Mouse (Mus musculus) c-Kit-positive CD71-positive TER-119-negative erythroid progenitor cells, embryonic 14.5 days (primary cell): Measurements from ENCODE around the gene Gm49711.

Experiments used
- DNase-seq: peaks from one replicate; pipeline ENCODE4 v3.0.0-alpha.2; 2013; ENCODE audit warnings: low read depth

Gm49711 gene

DNA sequence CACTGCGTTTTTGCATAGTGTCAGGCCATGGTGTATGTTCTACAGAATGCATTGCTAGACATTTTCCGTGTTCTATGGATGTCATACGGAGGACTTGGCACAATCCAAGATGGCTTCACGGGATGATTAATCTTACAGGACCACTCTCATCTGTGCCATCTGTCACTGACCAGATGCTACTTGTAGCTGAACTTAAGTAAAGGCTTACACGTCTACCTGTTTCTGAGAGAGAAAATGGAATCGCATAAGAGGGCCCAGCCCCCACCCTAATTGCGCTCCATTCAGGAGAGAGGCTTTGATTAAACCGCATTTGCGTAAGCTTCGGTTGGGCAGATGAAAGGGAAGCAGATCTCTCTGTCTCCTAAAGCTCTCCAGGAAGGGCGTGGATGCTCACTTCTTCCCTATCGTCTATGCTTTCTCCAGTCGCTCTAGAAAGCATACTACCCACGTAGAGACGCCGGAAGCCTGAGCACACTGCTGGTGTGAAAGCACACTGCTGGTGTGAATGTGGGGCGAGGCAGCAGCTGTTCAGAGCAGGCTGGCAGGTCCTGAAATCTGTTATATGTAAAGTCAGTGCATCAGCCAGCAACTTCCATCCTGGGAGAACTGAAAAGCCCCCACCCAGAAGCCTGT is 62.9 kb downstream of the Gm49711 start:
- no peak for DNase-seq

- no peak for DNase-seq
Measured at GRCm38 (mm10) chr16:92127226-92127625, 69.1 kb downstream of the Gm49711 start.

- DNase-seq = no peak
Measured at GRCm38 (mm10) chr16:92127666-92128065, 69.5 kb downstream of the Gm49711 start.

GRCm38 (mm10) chr16:92129843-92130242 is 71.7 kb downstream of the Gm49711 start:
- DNase-seq = no peak

DNA sequence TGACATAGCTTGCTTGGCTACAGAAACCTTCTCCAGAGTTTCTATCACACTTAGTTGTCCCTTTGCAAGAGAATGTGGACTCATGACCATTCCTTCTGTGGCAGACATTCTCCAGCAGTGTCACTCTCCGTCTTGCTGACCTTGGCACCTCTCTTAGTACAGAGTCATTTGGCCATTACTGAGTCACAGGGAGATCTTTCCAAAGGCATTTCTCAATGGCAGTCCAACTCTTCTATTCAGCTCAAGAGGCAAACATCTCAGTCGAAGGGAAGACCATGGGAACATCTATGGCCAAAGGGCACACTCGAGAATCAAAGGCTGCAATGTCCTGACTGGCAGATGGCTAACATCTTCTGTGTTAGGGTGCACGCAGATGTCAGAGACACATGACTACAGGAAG is 74.4 kb downstream of the Gm49711 start:
- DNase-seq = no peak

GRCm38 (mm10) chr16:92134148-92134764 is 76.1 kb downstream of the Gm49711 start:
- DNase-seq = no peak

DNA sequence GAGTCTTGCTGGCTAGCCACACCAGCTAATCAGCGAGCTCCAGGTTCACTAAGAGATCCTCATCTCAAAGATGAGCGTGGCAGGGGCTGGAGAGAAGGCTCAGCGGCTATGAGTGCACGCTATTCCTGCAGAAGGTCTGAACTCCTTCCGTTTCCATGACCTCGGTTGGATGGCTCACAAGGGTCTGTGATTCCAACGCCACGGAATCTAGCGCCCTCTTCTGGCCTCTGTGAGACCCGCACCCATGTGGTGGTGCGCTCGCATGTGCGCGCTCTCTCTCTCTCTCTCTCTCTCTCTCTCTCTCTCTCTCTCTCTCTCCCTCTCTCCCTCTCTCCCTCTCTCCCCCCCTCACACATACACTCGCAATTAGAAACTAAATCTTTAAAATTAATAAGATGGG is 78.2 kb downstream of the Gm49711 start:
- no peak for DNase-seq

GRCm38 (mm10) chr16:92139386-92140261 is 81.5 kb downstream of the Gm49711 start:
- no peak for DNase-seq

DNA sequence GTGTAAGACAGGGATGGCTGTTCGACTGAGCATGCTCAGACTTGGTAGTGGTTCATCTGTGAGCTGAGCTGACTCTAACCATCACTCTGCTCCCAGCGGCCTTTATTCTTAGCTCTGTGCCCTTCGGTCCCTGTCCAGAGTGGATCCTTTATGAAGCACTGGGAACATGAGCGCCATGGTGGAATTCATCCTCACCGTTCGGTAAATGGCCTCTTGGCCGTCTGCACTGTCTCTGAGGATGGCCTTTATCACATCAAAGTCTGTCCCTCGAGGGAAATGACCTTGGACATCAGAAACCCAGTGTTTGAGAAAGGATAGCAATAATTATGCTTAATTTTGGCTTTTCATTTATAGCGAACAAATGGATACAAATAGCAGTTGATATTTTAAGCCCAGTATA is 82.2 kb downstream of the Gm49711 start:
- no peak for DNase-seq

DNA sequence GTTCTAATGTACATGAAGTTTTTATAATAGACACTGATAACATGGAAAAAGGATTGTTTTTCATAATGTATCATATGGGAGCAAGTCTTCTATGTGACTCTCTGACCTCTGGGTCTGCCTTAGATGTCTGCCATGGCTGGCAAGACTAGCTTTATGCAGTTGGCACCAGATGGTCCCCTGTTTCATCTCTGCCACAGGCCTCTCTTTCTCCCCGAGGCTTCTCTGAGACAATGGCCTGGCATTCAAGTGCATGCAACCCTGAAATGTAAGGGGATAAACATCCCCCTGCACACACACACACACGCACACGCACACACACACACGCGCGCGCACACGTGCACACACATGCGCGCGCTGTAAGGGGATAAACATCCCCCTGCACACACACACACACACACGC is 82.9 kb downstream of the Gm49711 start:
- DNase-seq = no peak

GRCm38 (mm10) chr16:92142426-92143012 is 84.4 kb downstream of the Gm49711 start:
- DNase-seq = no peak

- DNase-seq = no peak
Measured at GRCm38 (mm10) chr16:92147631-92148366, 89.7 kb downstream of the Gm49711 start.

DNA sequence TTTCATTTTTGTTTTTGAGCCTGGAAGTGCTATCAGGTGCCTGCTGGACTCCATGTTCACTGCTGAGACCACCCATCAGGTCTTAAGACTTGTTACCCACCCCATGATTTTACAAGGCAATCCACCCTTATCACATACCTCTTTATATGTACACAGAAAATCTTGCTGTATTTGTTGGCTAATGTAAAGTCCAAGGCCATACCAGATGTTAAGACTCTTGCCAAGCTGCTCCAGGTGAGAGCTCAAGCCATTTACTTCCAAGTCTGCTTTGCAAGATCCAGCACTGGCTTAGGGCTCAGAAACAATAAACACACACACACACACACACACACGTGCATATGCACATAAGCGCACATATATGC is 90.2 kb downstream of the Gm49711 start:
- no peak for DNase-seq

DNA sequence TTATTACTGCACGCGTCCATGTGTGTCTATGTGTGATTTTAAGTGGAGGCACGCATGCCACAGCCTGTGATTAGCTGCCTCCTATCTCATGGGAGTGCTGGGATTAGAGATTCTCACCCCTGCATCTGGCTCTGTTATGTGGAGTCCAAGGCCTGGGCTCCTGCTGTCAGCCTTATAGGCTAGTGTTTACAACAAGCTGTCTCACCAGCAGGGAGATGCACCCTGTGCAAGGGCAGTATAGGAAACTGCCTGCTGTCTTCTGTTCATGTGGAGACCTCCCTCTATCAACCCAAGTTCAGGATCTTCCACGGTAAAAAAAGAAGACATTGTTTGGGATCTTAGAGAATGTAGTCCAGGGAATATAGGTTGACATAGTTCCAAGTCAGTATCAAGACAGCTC is 92.9 kb downstream of the Gm49711 start:
- no peak for DNase-seq

- no peak for DNase-seq
Measured at GRCm38 (mm10) chr16:92158021-92158455, 99.9 kb downstream of the Gm49711 start.

- no peak for DNase-seq
Measured at GRCm38 (mm10) chr16:92158461-92159091, 100.5 kb downstream of the Gm49711 start.

DNA sequence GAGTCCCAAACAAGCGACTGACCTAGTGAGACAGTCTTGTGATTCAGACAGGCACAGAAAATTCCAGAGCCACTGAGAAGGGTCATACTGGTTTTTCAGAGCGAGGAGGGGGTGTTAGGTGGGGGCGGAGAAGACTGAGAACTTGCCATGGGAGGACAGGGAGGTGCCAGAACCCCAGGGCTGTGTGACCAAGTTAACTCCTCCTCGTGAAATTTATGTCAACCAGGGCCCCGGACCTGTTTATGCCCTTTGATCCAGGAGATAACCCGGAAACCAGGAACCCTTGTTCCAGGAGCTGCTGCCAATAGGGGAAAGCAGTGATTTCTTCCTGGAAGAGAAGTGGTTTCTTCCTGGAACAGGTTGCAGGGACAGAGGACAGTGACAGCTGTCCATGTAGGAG is 101.0 kb downstream of the Gm49711 start:
- no peak for DNase-seq

DNA sequence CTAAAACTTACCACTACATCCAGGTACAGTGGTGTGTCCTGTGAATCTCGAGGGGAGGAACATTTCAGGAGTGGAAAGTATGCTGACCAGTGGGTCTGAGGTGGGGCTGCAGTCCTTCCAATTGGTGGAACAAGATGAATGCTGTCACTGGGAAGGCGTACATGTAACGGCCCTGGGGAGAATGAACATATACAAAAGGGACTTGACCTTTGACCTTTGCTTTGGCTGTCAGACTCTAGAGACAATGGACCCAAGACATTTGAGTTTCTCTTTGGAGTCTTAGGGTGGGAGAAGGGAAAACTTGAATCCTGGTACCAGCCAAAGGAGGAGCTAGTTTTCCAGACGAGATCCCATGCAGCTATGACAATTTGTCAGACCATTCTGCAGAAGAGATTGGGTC is 104.2 kb downstream of the Gm49711 start:
- DNase-seq = no peak

GRCm38 (mm10) chr16:92163545-92163944 is 105.4 kb downstream of the Gm49711 start:
- DNase-seq = no peak

DNA sequence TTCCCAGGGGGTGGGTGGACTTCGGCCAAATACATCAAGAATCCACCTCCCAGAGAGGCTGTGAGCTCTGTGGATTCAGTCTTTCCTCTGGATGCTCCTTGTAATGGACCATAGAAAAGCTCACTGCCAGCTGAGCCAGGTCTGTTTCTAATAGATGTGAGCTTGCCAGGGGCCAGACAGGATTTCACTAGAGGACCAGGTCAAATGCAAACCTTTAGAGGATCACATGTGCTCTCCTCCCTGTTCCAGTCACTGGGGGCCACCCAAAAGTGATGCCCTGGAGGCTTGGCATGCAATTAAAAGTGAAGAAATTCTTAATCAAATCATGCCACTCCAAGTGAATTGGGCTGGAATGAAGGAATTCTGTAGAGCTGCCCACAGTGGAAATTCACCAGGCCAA is 117.9 kb downstream of the Gm49711 start:
- no peak for DNase-seq

DNA sequence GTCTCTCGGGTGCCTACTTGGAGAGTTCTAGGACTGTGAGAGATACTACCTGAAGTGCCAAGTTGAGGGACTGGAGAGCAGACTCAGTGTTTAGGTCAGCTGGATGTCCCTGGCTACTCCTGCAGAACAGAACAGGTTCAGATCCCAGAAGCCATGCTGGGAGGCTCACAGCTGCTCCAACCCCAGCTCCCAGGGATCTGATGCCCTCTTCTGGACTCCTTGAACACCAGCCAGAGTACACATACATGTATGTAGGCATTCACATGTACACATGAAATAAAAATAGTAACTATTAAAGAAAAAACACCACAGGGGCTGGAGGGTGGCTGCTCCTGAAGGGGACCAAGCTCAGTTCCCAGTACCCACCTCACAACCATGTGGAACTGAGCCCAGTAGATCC is 119.6 kb downstream of the Gm49711 start:
- DNase-seq = no peak

DNA sequence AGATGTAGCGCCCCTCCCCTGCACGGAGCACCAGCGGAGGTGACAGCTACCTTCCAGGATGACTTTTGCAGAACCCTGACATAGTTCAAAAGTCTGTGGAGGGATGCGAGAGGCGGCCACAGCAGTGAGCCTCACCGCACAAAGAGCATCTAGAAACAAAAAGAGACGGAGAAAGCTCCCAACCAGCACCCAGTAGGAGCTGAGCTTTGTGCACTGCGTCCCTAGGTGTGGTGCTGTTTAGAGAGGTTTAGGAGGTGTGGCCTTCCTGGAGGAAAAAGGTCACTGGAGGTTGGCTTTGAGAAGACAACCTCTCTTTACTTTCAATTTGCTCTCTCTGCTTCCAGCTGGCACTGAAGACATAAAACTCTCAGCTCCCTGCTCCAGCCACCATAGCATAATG is 121.2 kb downstream of the Gm49711 start:
- no peak for DNase-seq
